Mouse (Mus musculus) CH12.LX (cell line): ENCODE data around the gene Calcoco1. TPM values are rescaled to one million over a fixed set of nuclear protein-coding genes. Genes with fewer than 3 reads are reported as not detected.

ENCODE experiments used
- DNase-seq: peaks from one replicate; pipeline ENCODE4 v3.0.0-alpha.2; 2013; ENCODE audit errors: extremely low read depth
- H3K27ac ChIP-seq: 2 replicates; pipeline ENCODE4 v1.5.1; 2012; ENCODE audit warnings: low read depth, mild to moderate bottlenecking, control low read depth, moderate library complexity; ENCODE audit not compliant: insufficient read depth
- H3K27me3 ChIP-seq: replicated peaks from 2 replicates; pipeline ENCODE3; 2012; ENCODE audit warnings: inconsistent platforms
- H3K36me3 ChIP-seq, 2 experiments: replicated peaks in 1 of 2; 2 replicates each; pipeline versions ENCODE3 to v1.6.1; 2012; ENCODE audit warnings: inconsistent platforms in 1 of 2, low read length in 1 of 2, mild to moderate bottlenecking in 1 of 2, mixed read lengths in 1 of 2, moderate library complexity in 1 of 2; ENCODE audit not compliant: control insufficient read depth in 1 of 2, insufficient read depth in 1 of 2
- H3K4me1 ChIP-seq, 2 experiments: 2 replicates each; pipeline ENCODE4 v1.6.1; 2012; ENCODE audit warnings: inconsistent platforms in 1 of 2, moderate library complexity in 1 of 2; ENCODE audit not compliant: insufficient read depth in 2 of 2, control insufficient read depth in 1 of 2
- H3K4me2 ChIP-seq: 2 replicates; pipeline ENCODE4 v1.6.1; 2012; ENCODE audit warnings: low read depth, mild to moderate bottlenecking, control low read depth; ENCODE audit not compliant: poor library complexity, insufficient read depth, severe bottlenecking
- H3K4me3 ChIP-seq, 3 experiments: fragments of 150-350 bp in 1 of 3; sonication (generic) in 1 of 3; replicated peaks in 1 of 3; 2 replicates each; pipeline versions ENCODE3 to v1.5.1; 2011 to 2012; ENCODE audit warnings: low read depth in 2 of 3, low read length in 2 of 3, mild to moderate bottlenecking in 2 of 3, moderate library complexity in 2 of 3, control low read depth in 1 of 3, improper control_type of control experiment in 1 of 3, inconsistent platforms in 1 of 3, mixed read lengths in 1 of 3; ENCODE audit not compliant: poor library complexity in 1 of 3
- H3K79me2 ChIP-seq: replicated peaks from 2 replicates; pipeline ENCODE4 v1.6.1; 2012; ENCODE audit warnings: mild to moderate bottlenecking, moderate library complexity; ENCODE audit not compliant: control insufficient read depth, poor library complexity, insufficient read depth, severe bottlenecking; ENCODE audit errors: extremely low read depth
- H3K9ac ChIP-seq: 2 replicates; pipeline ENCODE4 v1.6.1; 2012; ENCODE audit warnings: low read depth, mild to moderate bottlenecking, control low read depth, moderate library complexity; ENCODE audit not compliant: insufficient read depth
- H3K9me3 ChIP-seq: replicated peaks from 2 replicates; pipeline ENCODE3; 2012; ENCODE audit warnings: low read length, inconsistent platforms, mixed read lengths
- BHLHE40 ChIP-seq: IDR thresholded peaks from 2 replicates; pipeline ENCODE4 v1.6.1; 2011; ENCODE audit warnings: mild to moderate bottlenecking, low read depth, low read length, improper control_type of control experiment
- CHD2 ChIP-seq: IDR thresholded peaks from 2 replicates; pipeline ENCODE4 v1.6.1; 2011; ENCODE audit warnings: low read length, improper control_type of control experiment
- CTCF ChIP-seq, 2 experiments: IDR thresholded peaks in 1 of 2; conservative IDR thresholded peaks in 1 of 2; 2 replicates each; pipeline ENCODE4 v1.5.1; 2011 to 2012; ENCODE audit warnings: low read depth in 2 of 2, low read length in 2 of 2, improper control_type of control experiment in 1 of 2, inconsistent platforms in 1 of 2, mild to moderate bottlenecking in 1 of 2, moderate library complexity in 1 of 2
- E2F4 ChIP-seq: IDR thresholded peaks from 2 replicates; pipeline ENCODE4 v1.6.1; 2011; ENCODE audit warnings: low read depth, low read length, improper control_type of control experiment; ENCODE audit not compliant: insufficient replicate concordance
- ELF1 ChIP-seq: IDR thresholded peaks from 2 replicates; pipeline ENCODE4 v1.6.1; 2014; ENCODE audit warnings: low read depth, mild to moderate bottlenecking, inconsistent platforms, low read length, improper control_type of control experiment
- EP300 ChIP-seq: IDR thresholded peaks from 2 replicates; pipeline ENCODE4 v1.6.1; 2011; ENCODE audit warnings: low read length, improper control_type of control experiment
- ETS1 ChIP-seq: conservative IDR thresholded peaks from 2 replicates; pipeline ENCODE4 v1.6.1; 2012; ENCODE audit warnings: low read depth, mild to moderate bottlenecking, inconsistent platforms, low read length, improper control_type of control experiment, moderate library complexity
- IRF4 ChIP-seq: IDR thresholded peaks from 2 replicates; pipeline ENCODE4 v1.6.1; 2014; ENCODE audit warnings: low read depth, mild to moderate bottlenecking, inconsistent platforms, low read length, improper control_type of control experiment
- JUND ChIP-seq: conservative IDR thresholded peaks from 2 replicates; pipeline ENCODE4 v1.6.1; 2011; ENCODE audit warnings: low read depth, low read length, improper control_type of control experiment
- MAX ChIP-seq: IDR thresholded peaks from 2 replicates; pipeline ENCODE4 v1.6.1; 2011; ENCODE audit warnings: low read length, improper control_type of control experiment
- MAZ ChIP-seq: IDR thresholded peaks from 2 replicates; pipeline ENCODE4 v1.6.1; 2012; ENCODE audit warnings: low read depth, mild to moderate bottlenecking, inconsistent platforms, low read length, improper control_type of control experiment, moderate library complexity
- MEF2A ChIP-seq: IDR thresholded peaks from 2 replicates; pipeline ENCODE4 v1.6.1; 2014; ENCODE audit warnings: low read depth, mild to moderate bottlenecking, inconsistent platforms, low read length, improper control_type of control experiment, borderline replicate concordance
- MXI1 ChIP-seq: IDR thresholded peaks from 2 replicates; pipeline ENCODE4 v1.6.1; 2011; ENCODE audit warnings: mild to moderate bottlenecking, low read depth, low read length, improper control_type of control experiment
- NELFE ChIP-seq: IDR thresholded peaks from 2 replicates; pipeline ENCODE4 v1.6.1; 2011; ENCODE audit warnings: low read depth, low read length, improper control_type of control experiment
- PAX5 ChIP-seq: IDR thresholded peaks from 2 replicates; pipeline ENCODE4 v1.6.1; 2012; ENCODE audit warnings: low read length, inconsistent platforms, mixed read lengths
- POLR2A ChIP-seq: IDR thresholded peaks from 2 replicates; pipeline ENCODE4 v1.6.1; 2011; ENCODE audit warnings: low read depth, mild to moderate bottlenecking, improper control_type of control experiment, low read length
- RAD21 ChIP-seq: IDR thresholded peaks from 2 replicates; pipeline ENCODE4 v1.6.1; 2011; ENCODE audit warnings: low read depth, mild to moderate bottlenecking, low read length, improper control_type of control experiment, moderate library complexity
- SIN3A ChIP-seq: IDR thresholded peaks from 2 replicates; pipeline ENCODE4 v1.6.1; 2012; ENCODE audit warnings: low read length, improper control_type of control experiment, inconsistent platforms
- TCF12 ChIP-seq: IDR thresholded peaks from 2 replicates; pipeline ENCODE4 v1.6.1; 2014; ENCODE audit warnings: low read depth, mild to moderate bottlenecking, inconsistent platforms, low read length, improper control_type of control experiment
- UBTF ChIP-seq: IDR thresholded peaks from 2 replicates; pipeline ENCODE4 v1.6.1; 2012; ENCODE audit warnings: low read depth, mild to moderate bottlenecking, inconsistent platforms, low read length, improper control_type of control experiment, moderate library complexity
- USF2 ChIP-seq: conservative IDR thresholded peaks from 2 replicates; pipeline ENCODE4 v1.6.1; 2011; ENCODE audit warnings: low read depth, low read length, improper control_type of control experiment
- ZC3H11A ChIP-seq: IDR thresholded peaks from 2 replicates; pipeline ENCODE4 v1.6.1; 2012; ENCODE audit warnings: low read depth, mild to moderate bottlenecking, inconsistent platforms, low read length, improper control_type of control experiment
- ZKSCAN1 ChIP-seq: IDR thresholded peaks from 2 replicates; pipeline ENCODE4 v1.6.1; 2012; ENCODE audit warnings: low read depth, inconsistent platforms, low read length, improper control_type of control experiment, borderline replicate concordance
- ZMIZ1 ChIP-seq: IDR thresholded peaks from 2 replicates; pipeline ENCODE4 v1.6.1; 2012; ENCODE audit warnings: low read depth, mild to moderate bottlenecking, inconsistent platforms, low read length, improper control_type of control experiment
- dilution Hi-C: fragments of 300-500 bp; cut with MboI; formaldehyde crosslinking; loops from 2 replicates; pipeline ENCODE4 v1.14.3; 2020; ENCODE audit warnings: low sequenced_read_pairs; ENCODE audit not compliant: extremely low pct_unique_long_range_greater_than_20kb, extremely low pct_ligation_motif_present
- in situ Hi-C: fragments of 300-500 bp; cut with MboI; formaldehyde crosslinking; loops from 3 replicates; pipeline ENCODE4 v1.14.3; 2019; ENCODE audit warnings: low sequenced_read_pairs, low pct_ligation_motif_present, low pct_unique_long_range_greater_than_20kb, mixed read lengths
- polyA plus RNA-seq: library from polyadenylated mRNA; unstranded; fragments of >175 nt; gene quantifications from 2 replicates; pipeline ENCODE4 v1.2.1, GENCODE M21; 2012; ENCODE audit warnings: low read depth; ENCODE audit not compliant: insufficient read length
- total RNA-seq, 2 experiments: library from RNA; depleted of rRNA; stranded (reverse); fragments of 300-350 nt in 1 of 2; fragments of >200 nt in 1 of 2; gene quantifications; 2 replicates each; pipeline ENCODE4 v1.2.3; 2012 to 2014

Gene Calcoco1
- total and polyA plus RNA-seq, 3 experiments: 3.6 to 8.5 (median 7.6) TPM

GRCm38 (mm10) chr15:102707736-102708269 is 14.2 kb downstream of the Calcoco1 start:
- DNase-seq: no peak
- in situ Hi-C loops: no loop called here
- H3K36me3 ChIP-seq: peaks cover 29 to 40% of the 10 kb centered on the region in 2 experiments
- no peaks in the 10 kb centered on the region for H3K79me2 ChIP-seq
- H3K4me1 ChIP-seq: peaks cover 13 to 22% of the 10 kb centered on the region in 2 experiments
- no peak overlapping the region for H3K9ac ChIP-seq
- no peaks in the 10 kb centered on the region for H3K27me3 ChIP-seq
- no peak overlapping the region for H3K4me2 ChIP-seq
- dilution Hi-C loops: no loop called here
- no peak overlapping the region for H3K27ac ChIP-seq
- TF ChIP-seq ZMIZ1: no peak
- no peak for TF ChIP-seq USF2
- no peak for TF ChIP-seq EP300
- TF ChIP-seq ZC3H11A: no peak
- TF ChIP-seq ZKSCAN1: no peak
- H3K4me3 ChIP-seq: no peak overlapping the region
- H3K9me3 ChIP-seq: no peaks in the 10 kb centered on the region

GRCm38 (mm10) chr15:102705923-102706503 is 16.0 kb downstream of the Calcoco1 start:
- peaks cover 26 to 31% of the 10 kb centered on the region in 2 experiments for H3K36me3 ChIP-seq

GRCm38 (mm10) chr15:102705226-102705894 is 16.6 kb downstream of the Calcoco1 start:
- Histone ChIP-seq H3K79me2 (no peaks in the 10 kb centered on the region), H3K36me3 (peaks cover 20 to 25% of the 10 kb centered on the region in 2 experiments), H3K9ac (no peak overlapping the region), H3K27me3 (no peaks in the 10 kb centered on the region), H3K9me3 (no peaks in the 10 kb centered on the region), H3K4me2 (no peak overlapping the region), H3K4me3 (no peak overlapping the region), H3K27ac (no peak overlapping the region), H3K4me1 (peaks cover 13 to 23% of the 10 kb centered on the region in 2 experiments)
- DNase-seq: no peak
- dilution Hi-C loops: no loop called here
- in situ Hi-C loops: no loop called here
- no peak for TF ChIP-seq IRF4
- no peak for TF ChIP-seq POLR2A
- TF ChIP-seq RAD21: no peak
- no peak for TF ChIP-seq NELFE
- no peak for TF ChIP-seq TCF12
- no peak for TF ChIP-seq JUND
- no peak for TF ChIP-seq MXI1
- TF ChIP-seq ELF1: no peak
- TF ChIP-seq ETS1: no peak
- no peak for TF ChIP-seq USF2
- TF ChIP-seq MAX: no peak
- no peak for TF ChIP-seq ZC3H11A
- no peak for TF ChIP-seq BHLHE40

More at GRCm38 (mm10) chr15:102705923-102706503, 16.0 kb downstream of the Calcoco1 start:
- DNase-seq: no peak
- dilution Hi-C loops (no loop called here), in situ Hi-C loops (no loop called here)
- no peak overlapping the region for H3K4me3 ChIP-seq
- no peaks in the 10 kb centered on the region for H3K79me2 ChIP-seq
- TF ChIP-seq NELFE: no peak
- TF ChIP-seq SIN3A: no peak
- no peak for TF ChIP-seq PAX5
- no peak for TF ChIP-seq CTCF (conservative IDR thresholded peaks at IDR 0.05 in 1 of 2, IDR thresholded peaks at IDR 0.05 in 1 of 2; ENCODE audit: low read depth in 2 of 2, low read length in 2 of 2)
- TF ChIP-seq MEF2A: no peak
- no peak for TF ChIP-seq MXI1
- TF ChIP-seq E2F4: no peak
- no peak for TF ChIP-seq UBTF
- no peak for TF ChIP-seq MAZ
- TF ChIP-seq IRF4: no peak
- no peak for TF ChIP-seq CHD2
- no peak overlapping the region for H3K4me2 ChIP-seq
- H3K9ac ChIP-seq: no peak overlapping the region
- no peaks in the 10 kb centered on the region for H3K27me3 ChIP-seq
- no peaks in the 10 kb centered on the region for H3K9me3 ChIP-seq
- no peak overlapping the region for H3K27ac ChIP-seq
- H3K4me1 ChIP-seq: peaks cover 13 to 23% of the 10 kb centered on the region in 2 experiments
